Mouse (Mus musculus) limb, embryonic 15.5 days (tissue): ENCODE results near the gene Acsf2. TPM values are rescaled to one million over a fixed set of nuclear protein-coding genes. Genes with fewer than 3 reads are reported as not detected.

Experiments used
- ATAC-seq: fragments of 200-750 bp; cut with Nextera tagmentation; 2 replicates; pipeline ENCODE4 v1.8.0; 2017; ENCODE audit warnings: low read depth, moderate TSS enrichment; ENCODE audit not compliant: insufficient number of reproducible peaks, low FRiP score, low TSS enrichment
- H3K27ac ChIP-seq: fragments of 300-500 bp; sonication (generic); 2 replicates; pipeline ENCODE4 v1.5.1; 2015; ENCODE audit warnings: moderate library complexity, mild to moderate bottlenecking, inconsistent platforms
- H3K27me3 ChIP-seq: fragments of 300-500 bp; sonication (generic); 2 replicates; pipeline ENCODE4 v1.6.1; 2015; ENCODE audit warnings: inconsistent platforms
- H3K36me3 ChIP-seq: fragments of 300-500 bp; sonication (generic); 2 replicates; pipeline ENCODE4 v1.6.1; 2015; ENCODE audit warnings: inconsistent platforms
- H3K4me1 ChIP-seq: fragments of 300-500 bp; sonication (generic); 2 replicates; pipeline ENCODE4 v1.6.1; 2015; ENCODE audit warnings: inconsistent platforms
- H3K4me2 ChIP-seq: fragments of 300-500 bp; sonication (generic); 2 replicates; pipeline ENCODE4 v1.6.1; 2015; ENCODE audit warnings: mild to moderate bottlenecking, inconsistent platforms
- H3K4me3 ChIP-seq: fragments of 300-500 bp; sonication (generic); 2 replicates; pipeline ENCODE4 v1.5.1; 2015; ENCODE audit warnings: mild to moderate bottlenecking, inconsistent platforms
- H3K9ac ChIP-seq: fragments of 300-500 bp; sonication (generic); 2 replicates; pipeline ENCODE4 v1.6.1; 2015; ENCODE audit warnings: inconsistent platforms
- H3K9me3 ChIP-seq: fragments of 300-500 bp; sonication (generic); 2 replicates; pipeline ENCODE4 v1.6.1; 2016; ENCODE audit warnings: inconsistent platforms
- WGBS: fragments of 180-500 bp; shearing (Covaris S2); methylation state at CpG from one replicate; pipeline ENCODE4 v1.1.7; 2015; 5-methylcytosine and 5-hydroxymethylcytosine counted together
- polyA plus RNA-seq: library from polyadenylated mRNA; unstranded; fragments of >200 nt; fragmentation: Nextera tagmentation; extraction: Ambion mirVana; gene quantifications from 2 replicates; pipeline ENCODE4 v1.2.1, GENCODE M21; 2015

Gene Acsf2
- polyA plus RNA-seq, 1 experiment from 2014 or later: 6.2 TPM

DNA sequence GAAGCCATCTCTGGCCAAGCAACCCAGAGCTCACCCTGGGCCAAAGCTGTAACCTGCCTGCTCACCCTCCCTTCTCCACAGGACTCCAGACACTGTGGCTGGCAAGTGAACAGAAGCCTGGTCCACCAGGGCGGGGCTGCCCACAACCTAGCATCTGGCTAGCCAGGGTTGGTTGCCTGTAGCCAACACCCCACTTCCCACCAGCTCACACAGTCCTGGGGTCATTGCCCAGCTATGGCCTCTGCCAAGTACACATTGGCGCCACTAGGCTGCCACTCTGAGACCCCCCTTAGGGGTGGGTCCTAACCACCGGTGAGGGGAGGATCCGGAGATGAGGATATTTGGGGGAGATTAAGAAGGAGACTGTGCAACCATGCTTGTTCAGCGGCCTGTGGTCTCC is 37.9 kb downstream of the Acsf2 start:
- H3K27ac ChIP-seq: peak overlapping the region; percentile 72
- peak; percentile 37 for ATAC-seq
- peaks cover 13% of the 10 kb centered on the region for H3K36me3 ChIP-seq
- peak overlapping the region; percentile 32 for H3K4me3 ChIP-seq
- 48% methylated on average over 5 of the region's 5 CpGs for WGBS
- no peak overlapping the region for H3K9ac ChIP-seq
- no peaks in the 10 kb centered on the region for H3K9me3 ChIP-seq
- H3K4me2 ChIP-seq: peak overlapping the region; percentile 48
- H3K4me1 ChIP-seq: peaks cover 37% of the 10 kb centered on the region
- H3K27me3 ChIP-seq: peaks cover 19% of the 10 kb centered on the region

DNA sequence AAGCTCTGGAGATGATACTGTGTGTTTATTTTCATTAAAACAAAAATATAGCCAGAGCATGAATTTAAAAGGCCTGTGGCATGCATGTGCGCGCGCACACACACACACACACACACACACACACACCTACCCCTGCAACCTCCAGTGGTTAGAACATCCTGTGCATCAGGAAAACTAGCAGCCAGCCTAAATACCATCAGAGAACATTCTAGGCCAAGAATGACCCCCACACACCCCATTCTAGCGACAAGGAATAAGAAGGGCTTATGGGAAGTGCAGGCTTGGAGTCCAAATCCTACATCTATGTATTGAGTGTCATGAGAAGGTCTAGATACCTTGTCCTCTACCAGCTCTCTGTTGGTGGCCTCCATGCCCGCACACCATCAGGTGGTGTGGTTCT is 38.3 kb downstream of the Acsf2 start:
- Histone ChIP-seq H3K9me3 (no peaks in the 10 kb centered on the region), H3K36me3 (peaks cover 9% of the 10 kb centered on the region; the same call in 1 of the 2 replicates), H3K27ac (no peak overlapping the region), H3K4me2 (peak overlapping the region; percentile 48; the same call in 1 of the 2 replicates), H3K27me3 (peaks cover 19% of the 10 kb centered on the region), H3K9ac (no peak overlapping the region), H3K4me1 (peaks cover 37% of the 10 kb centered on the region), H3K4me3 (no peak overlapping the region)
- no peak for ATAC-seq
- 87% methylated on average over 5 of the region's 5 CpGs for WGBS

GRCm38 (mm10) chr11:94558226-94558625 is 43.4 kb downstream of the Acsf2 start:
- no peak overlapping the region for H3K4me3 ChIP-seq
- no peaks in the 10 kb centered on the region for H3K27me3 ChIP-seq
- WGBS: 79% methylated on average over 3 of the region's 3 CpGs
- no peak overlapping the region for H3K9ac ChIP-seq
- peaks cover 13% of the 10 kb centered on the region; the same call in 1 of the 2 replicates for H3K4me1 ChIP-seq
- no peaks in the 10 kb centered on the region for H3K9me3 ChIP-seq
- H3K27ac ChIP-seq: no peak overlapping the region
- no peak for ATAC-seq
- no peak overlapping the region for H3K4me2 ChIP-seq
- peaks cover 13% of the 10 kb centered on the region for H3K36me3 ChIP-seq

GRCm38 (mm10) chr11:94550442-94550744 is 51.3 kb downstream of the Acsf2 start:
- H3K9ac ChIP-seq: no peak overlapping the region

DNA sequence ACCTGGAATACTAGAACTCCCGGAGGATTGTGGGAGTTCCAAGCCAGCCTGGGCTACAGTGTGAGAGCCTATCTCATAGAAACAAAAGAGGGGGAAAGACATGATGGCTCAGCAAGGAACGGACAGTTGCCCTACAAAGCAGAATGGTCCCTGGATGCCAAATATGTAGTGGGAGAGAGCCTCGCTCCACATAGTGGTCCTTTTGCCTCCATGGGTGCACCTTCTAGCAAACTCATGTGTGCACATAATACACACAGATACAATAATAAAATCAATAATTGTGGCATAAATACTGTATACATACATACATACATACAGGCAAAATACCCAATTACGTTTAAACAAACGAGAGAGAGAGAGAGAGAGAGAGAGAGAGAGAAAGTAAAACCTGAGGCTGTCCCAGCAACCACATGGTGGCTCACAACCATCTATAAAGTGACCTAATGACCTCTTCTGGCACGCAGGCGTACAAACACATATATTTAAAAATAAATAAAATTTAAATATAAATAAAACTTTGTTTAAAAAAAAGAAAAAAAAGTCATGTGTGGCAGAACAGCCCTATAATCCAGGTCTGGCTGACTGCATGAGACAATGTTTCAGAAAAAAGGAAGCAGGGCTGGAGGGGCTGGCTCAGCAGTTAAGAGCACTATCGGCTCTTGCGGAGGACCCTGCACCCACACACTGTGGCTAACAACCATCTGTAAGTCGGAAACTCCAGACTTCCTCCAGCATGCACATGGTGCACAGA is 51.8 kb downstream of the Acsf2 start:
- no peak overlapping the region for H3K4me3 ChIP-seq
- H3K36me3 ChIP-seq: 0 out of 2 replicates have a peak, but pooled peaks cover 2% of the 10 kb centered on the region
- ATAC-seq: no peak
- peak overlapping the region; percentile 90 for H3K27ac ChIP-seq
- peak overlapping the region; percentile 91; the same call in 1 of the 2 replicates for H3K4me2 ChIP-seq
- H3K4me1 ChIP-seq: peaks cover 26% of the 10 kb centered on the region
- no peak overlapping the region for H3K9ac ChIP-seq
- WGBS: 56% methylated on average over 10 of the region's 10 CpGs
- H3K27me3 ChIP-seq: no peaks in the 10 kb centered on the region
- H3K9me3 ChIP-seq: no peaks in the 10 kb centered on the region

More at GRCm38 (mm10) chr11:94550442-94550744, 51.3 kb downstream of the Acsf2 start:
- Histone ChIP-seq H3K27me3 (no peaks in the 10 kb centered on the region), H3K27ac (peak overlapping the region; percentile 39; the same call in 1 of the 2 replicates), H3K4me3 (no peak overlapping the region), H3K36me3 (0 out of 2 replicates have a peak, but pooled peaks cover 2% of the 10 kb centered on the region), H3K4me1 (peaks cover 25% of the 10 kb centered on the region), H3K4me2 (no peak overlapping the region), H3K9me3 (no peaks in the 10 kb centered on the region)
- WGBS: 59% methylated on average over 5 of the region's 5 CpGs
- no peak for ATAC-seq

DNA sequence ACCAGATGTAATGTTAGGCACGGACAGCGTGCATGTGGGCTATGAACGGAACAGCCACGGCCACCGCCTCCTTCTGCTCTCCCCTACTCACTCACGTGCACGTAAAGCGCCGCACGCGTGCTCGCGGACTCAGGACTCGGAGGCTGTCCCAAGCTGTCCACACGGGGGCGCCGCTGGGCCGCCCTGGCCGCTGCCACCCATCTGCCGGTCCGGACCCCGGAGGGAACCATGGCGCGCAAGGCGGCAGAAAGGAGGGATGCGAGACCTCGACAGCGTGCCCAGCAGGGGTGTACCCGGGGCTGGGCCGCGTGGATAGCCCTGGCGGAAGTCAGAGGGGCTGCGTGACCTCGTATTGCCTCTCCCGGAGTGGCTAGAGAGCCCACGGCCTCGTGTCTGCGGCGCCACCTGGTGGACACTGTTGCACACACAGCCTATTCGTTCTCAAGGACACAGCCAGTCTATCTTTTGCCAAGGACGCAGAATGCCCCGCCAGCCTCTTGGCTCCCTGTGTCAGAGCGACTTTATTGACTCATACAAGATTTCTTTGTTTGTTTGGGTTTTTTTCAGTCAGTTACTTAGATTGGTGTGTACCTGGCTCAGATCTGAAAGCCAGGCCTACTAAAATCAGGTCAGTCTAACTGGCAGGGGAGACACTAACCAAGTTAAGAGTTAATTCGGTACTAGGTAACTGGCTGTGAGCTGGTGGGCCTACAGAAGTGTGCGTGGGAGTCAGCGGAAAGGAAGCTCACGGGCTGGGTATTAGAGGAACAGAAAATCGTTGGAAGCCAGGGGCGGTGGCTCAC is 52.6 kb downstream of the Acsf2 start, which contains the start of gene Rsad1:
TSS of gene Rsad1 (minus strand) at position 368 of the 803 bp plus-strand sequence.
- ATAC-seq: peak; percentile 84
- Histone ChIP-seq H3K9ac (peak within 1 kb of the TSS; percentile 68), H3K27ac (peak within 1 kb of the TSS; percentile 90), H3K27me3 (no peaks in the 10 kb centered on the region), H3K4me3 (peak within 1 kb of the TSS; percentile 68), H3K4me1 (peaks cover 34% of the 10 kb centered on the region), H3K9me3 (no peaks in the 10 kb centered on the region), H3K4me2 (peak within 1 kb of the TSS; percentile 91), H3K36me3 (no peaks in the 10 kb centered on the region)
- 3% methylated on average over 49 of the region's 49 CpGs for WGBS

GRCm38 (mm10) chr11:94548041-94548784 is 53.5 kb downstream of the Acsf2 start:
- 11% methylated on average over 24 of the region's 24 CpGs for WGBS
- peak overlapping the region; percentile 90; the same call in 1 of the 2 replicates for H3K27ac ChIP-seq
- no peak; the same call in 1 of the 2 replicates for ATAC-seq

DNA sequence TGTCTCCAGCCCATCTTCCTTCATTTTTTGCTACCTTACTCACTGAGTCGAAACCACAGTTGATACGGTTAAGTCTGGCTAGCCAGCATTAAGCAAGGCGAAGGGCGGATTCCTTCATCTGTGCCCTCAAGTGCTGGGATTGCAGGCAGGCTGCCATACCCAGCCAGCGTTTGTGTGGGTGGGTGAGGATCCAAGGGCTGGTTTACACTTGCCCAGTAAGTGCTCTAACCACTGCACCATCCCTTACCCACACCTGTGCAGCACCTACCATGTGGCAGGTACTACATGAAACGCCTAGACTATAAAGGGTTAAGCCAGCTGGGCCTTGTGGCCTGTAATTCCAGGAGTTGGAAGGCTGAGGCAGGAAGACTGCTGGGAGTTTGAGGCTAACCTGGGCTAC is 54.4 kb downstream of the Acsf2 start:
- no peak overlapping the region for H3K4me3 ChIP-seq
- H3K4me2 ChIP-seq: no peak overlapping the region
- H3K27me3 ChIP-seq: no peaks in the 10 kb centered on the region
- no peak for ATAC-seq
- H3K27ac ChIP-seq: no peak overlapping the region
- 86% methylated on average over 6 of the region's 6 CpGs for WGBS
- peaks cover 41% of the 10 kb centered on the region for H3K4me1 ChIP-seq
- H3K9ac ChIP-seq: no peak overlapping the region
- H3K36me3 ChIP-seq: peaks cover 5% of the 10 kb centered on the region; the same call in 1 of the 2 replicates
- no peaks in the 10 kb centered on the region for H3K9me3 ChIP-seq

More at GRCm38 (mm10) chr11:94548041-94548784, 53.5 kb downstream of the Acsf2 start:
- Histone ChIP-seq H3K27me3 (no peaks in the 10 kb centered on the region), H3K36me3 (no peaks in the 10 kb centered on the region), H3K4me3 (peak overlapping the region; percentile 68), H3K9ac (peak overlapping the region; percentile 68), H3K4me2 (peak overlapping the region; percentile 91), H3K9me3 (no peaks in the 10 kb centered on the region), H3K4me1 (peaks cover 41% of the 10 kb centered on the region)

GRCm38 (mm10) chr11:94546381-94546780 is 55.3 kb downstream of the Acsf2 start:
- H3K36me3 ChIP-seq: peaks cover 10% of the 10 kb centered on the region; the same call in 1 of the 2 replicates
- no peak for ATAC-seq
- H3K4me2 ChIP-seq: no peak overlapping the region
- peaks cover 41% of the 10 kb centered on the region for H3K4me1 ChIP-seq
- 96% methylated on average over 5 of the region's 5 CpGs for WGBS
- H3K4me3 ChIP-seq: no peak overlapping the region
- H3K9me3 ChIP-seq: no peaks in the 10 kb centered on the region
- H3K9ac ChIP-seq: no peak overlapping the region
- H3K27me3 ChIP-seq: no peaks in the 10 kb centered on the region
- no peak overlapping the region for H3K27ac ChIP-seq

GRCm38 (mm10) chr11:94544422-94544821 is 57.2 kb downstream of the Acsf2 start:
- H3K9ac ChIP-seq: no peak overlapping the region
- H3K27ac ChIP-seq: no peak overlapping the region
- H3K9me3 ChIP-seq: no peaks in the 10 kb centered on the region
- WGBS: 46% methylated on average over 18 of the region's 18 CpGs
- H3K4me1 ChIP-seq: peaks cover 28% of the 10 kb centered on the region
- H3K4me3 ChIP-seq: peak overlapping the region; percentile 10; the same call in 1 of the 2 replicates
- H3K4me2 ChIP-seq: peak overlapping the region; percentile 32
- ATAC-seq: no peak
- H3K27me3 ChIP-seq: no peaks in the 10 kb centered on the region
- peaks cover 10% of the 10 kb centered on the region; the same call in 1 of the 2 replicates for H3K36me3 ChIP-seq

DNA sequence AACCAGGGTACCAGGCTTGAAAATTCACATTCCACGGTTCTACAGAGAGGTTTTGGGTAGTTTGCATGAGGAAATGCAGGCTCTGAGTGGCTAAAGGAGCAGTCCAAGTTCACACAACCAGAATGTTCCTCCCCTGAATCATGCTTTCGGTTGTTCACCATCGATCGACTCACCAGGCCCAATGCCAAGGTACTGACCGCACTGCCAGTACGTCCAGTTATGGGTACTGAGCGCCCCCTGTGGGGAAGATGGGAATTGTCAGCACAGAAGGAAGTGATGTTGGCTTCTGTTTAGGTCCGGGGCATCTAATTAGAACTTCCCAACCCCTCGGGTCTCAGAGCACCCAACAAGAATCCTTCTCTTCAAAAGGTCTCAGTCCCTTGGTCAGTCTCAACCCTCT is 57.7 kb downstream of the Acsf2 start:
- H3K4me1 ChIP-seq: peaks cover 26% of the 10 kb centered on the region
- no peaks in the 10 kb centered on the region for H3K27me3 ChIP-seq
- H3K4me3 ChIP-seq: peak overlapping the region; percentile 10; the same call in 1 of the 2 replicates
- no peak overlapping the region for H3K27ac ChIP-seq
- H3K9me3 ChIP-seq: no peaks in the 10 kb centered on the region
- H3K9ac ChIP-seq: no peak overlapping the region
- H3K36me3 ChIP-seq: peaks cover 10% of the 10 kb centered on the region; the same call in 1 of the 2 replicates
- no peak for ATAC-seq
- H3K4me2 ChIP-seq: peak overlapping the region; percentile 32
- 18% methylated on average over 9 of the region's 9 CpGs for WGBS
